Mouse (Mus musculus) liver, adult 2 months (tissue): ENCODE results near the gene Mmp24. TPM values are rescaled to one million over a fixed set of nuclear protein-coding genes. Genes with fewer than 3 reads are reported as not detected.

ENCODE experiments used
- DNase-seq: peaks from one replicate; pipeline ENCODE4 v3.0.0-alpha.2; 2011; ENCODE audit warnings: low read depth, low spot score; ENCODE audit errors: extremely low read depth
- H3K27ac ChIP-seq: fragments of 200-500 bp; replicated peaks from 2 replicates; pipeline ENCODE4 v1.5.1; 2012; ENCODE audit warnings: low read depth, mild to moderate bottlenecking, control low read depth, inconsistent platforms, low read length; ENCODE audit not compliant: insufficient read depth
- H3K27me3 ChIP-seq: fragments of 200-500 bp; 2 replicates; pipeline ENCODE4 v1.6.1; 2012; ENCODE audit warnings: mild to moderate bottlenecking, moderate library complexity, low read length, inconsistent platforms; ENCODE audit not compliant: control insufficient read depth, insufficient read depth
- H3K36me3 ChIP-seq: fragments of 200-500 bp; 2 replicates; pipeline ENCODE4 v1.6.1; 2012; ENCODE audit warnings: low read length, inconsistent platforms; ENCODE audit not compliant: control insufficient read depth, insufficient read depth
- H3K4me1 ChIP-seq: fragments of 200-500 bp; 2 replicates; pipeline ENCODE4 v1.6.1; 2011; ENCODE audit warnings: low read length; ENCODE audit not compliant: control insufficient read depth, insufficient read depth
- H3K4me3 ChIP-seq: fragments of 200-500 bp; 2 replicates; pipeline ENCODE4 v1.5.1; 2011; ENCODE audit warnings: low read depth, mild to moderate bottlenecking, control low read depth, low read length, moderate library complexity; ENCODE audit not compliant: insufficient read depth
- H3K79me2 ChIP-seq: fragments of 200-500 bp; 2 replicates; pipeline ENCODE4 v1.6.1; 2012; ENCODE audit warnings: inconsistent platforms, mild to moderate bottlenecking, low read length, moderate library complexity; ENCODE audit not compliant: control insufficient read depth, insufficient read depth
- H3K9ac ChIP-seq: fragments of 200-500 bp; 2 replicates; pipeline ENCODE4 v1.6.1; 2012; ENCODE audit warnings: low read depth, mild to moderate bottlenecking, control low read depth, inconsistent platforms, low read length
- CTCF ChIP-seq: fragments of 200-500 bp; IDR thresholded peaks from 2 replicates; pipeline ENCODE4 v1.5.1; 2011; ENCODE audit warnings: low read depth, low read length, control low read depth
- POLR2A ChIP-seq: fragments of 200-500 bp; IDR thresholded peaks from 2 replicates; pipeline ENCODE4 v1.6.1; 2011; ENCODE audit warnings: low read length, control low read depth; ENCODE audit not compliant: insufficient read depth; ENCODE audit errors: extremely low read depth
- WGBS: fragments of 180-500 bp; shearing (Covaris S2); methylation state at CpG from one replicate; pipeline ENCODE4 v1.1.7; 2018; 5-methylcytosine and 5-hydroxymethylcytosine counted together
- polyA plus RNA-seq: library from polyadenylated mRNA; depleted of rRNA; stranded (reverse); fragments of >200 nt; gene quantifications from 2 replicates; pipeline ENCODE4 v1.2.3, GENCODE M21; 2012; rRNA removed
- total RNA-seq: library from RNA; depleted of rRNA; stranded (reverse); fragments of >200 nt; gene quantifications from 2 replicates; pipeline ENCODE4 v1.2.3, GENCODE M21; 2014; rRNA removed

The Mmp24 gene
- total and polyA plus RNA-seq, 2 experiments, result 0.05 TPM; not detected in 1

DNA sequence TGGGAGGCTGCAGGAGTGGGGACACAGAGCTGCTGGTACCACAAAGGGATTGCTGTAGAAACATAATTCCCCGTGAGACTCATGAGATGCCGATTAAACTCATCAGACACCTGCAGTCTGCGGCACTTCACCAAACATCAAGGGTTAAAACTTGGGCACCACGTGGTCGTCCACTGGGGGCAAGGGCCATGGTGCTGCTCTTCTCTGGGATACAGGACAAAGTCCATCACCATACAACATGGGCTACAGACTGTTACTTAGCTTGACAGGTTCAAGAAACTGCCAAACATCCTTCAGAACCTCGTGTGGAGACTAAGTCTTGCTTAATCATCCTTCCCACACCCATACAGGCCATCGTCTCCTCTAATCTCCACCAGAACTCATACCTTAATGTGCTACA, 85.0 kb downstream of the Mmp24 start:
- Histone ChIP-seq H3K9ac (no peak overlapping the region), H3K27me3 (no peaks in the 10 kb centered on the region), H3K4me1 (no peaks in the 10 kb centered on the region), H3K79me2 (no peaks in the 10 kb centered on the region), H3K4me3 (no peak overlapping the region), H3K36me3 (peaks cover 7% of the 10 kb centered on the region; the same call in 1 of the 2 replicates), H3K27ac (no peak overlapping the region)
- 63% methylated on average over 7 of the region's 7 CpGs for WGBS
- DNase-seq, result peak; percentile 16
- TF ChIP-seq CTCF, result no peak
- TF ChIP-seq POLR2A, result no peak

DNA sequence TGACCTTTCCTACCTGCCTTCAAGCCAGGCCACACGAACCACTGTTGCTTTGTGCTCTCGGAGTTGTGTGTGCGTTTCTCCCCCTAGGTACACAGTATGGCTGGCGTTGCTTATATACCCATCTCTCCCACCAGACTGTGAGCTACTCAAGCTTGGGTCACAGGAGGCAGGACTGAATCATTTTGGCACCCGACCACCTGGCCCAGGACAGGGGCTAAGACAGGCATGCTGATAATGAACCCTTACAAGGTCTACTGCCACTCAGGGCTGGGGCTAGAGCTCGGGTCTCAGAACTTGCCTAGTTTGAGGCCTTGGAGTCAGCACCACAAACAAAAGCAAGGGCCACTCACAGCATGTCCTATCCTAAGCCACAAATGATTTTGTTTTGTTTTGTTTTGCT, 86.4 kb downstream of the Mmp24 start:
- no peak for TF ChIP-seq CTCF
- no peak for TF ChIP-seq POLR2A
- 95% methylated on average over 6 of the region's 6 CpGs for WGBS
- Histone ChIP-seq H3K27me3 (no peaks in the 10 kb centered on the region), H3K9ac (no peak overlapping the region), H3K27ac (no peak overlapping the region), H3K4me1 (no peaks in the 10 kb centered on the region), H3K79me2 (no peaks in the 10 kb centered on the region), H3K36me3 (peaks cover 4% of the 10 kb centered on the region; the same call in 1 of the 2 replicates), H3K4me3 (no peak overlapping the region)
- no peak for DNase-seq

DNA sequence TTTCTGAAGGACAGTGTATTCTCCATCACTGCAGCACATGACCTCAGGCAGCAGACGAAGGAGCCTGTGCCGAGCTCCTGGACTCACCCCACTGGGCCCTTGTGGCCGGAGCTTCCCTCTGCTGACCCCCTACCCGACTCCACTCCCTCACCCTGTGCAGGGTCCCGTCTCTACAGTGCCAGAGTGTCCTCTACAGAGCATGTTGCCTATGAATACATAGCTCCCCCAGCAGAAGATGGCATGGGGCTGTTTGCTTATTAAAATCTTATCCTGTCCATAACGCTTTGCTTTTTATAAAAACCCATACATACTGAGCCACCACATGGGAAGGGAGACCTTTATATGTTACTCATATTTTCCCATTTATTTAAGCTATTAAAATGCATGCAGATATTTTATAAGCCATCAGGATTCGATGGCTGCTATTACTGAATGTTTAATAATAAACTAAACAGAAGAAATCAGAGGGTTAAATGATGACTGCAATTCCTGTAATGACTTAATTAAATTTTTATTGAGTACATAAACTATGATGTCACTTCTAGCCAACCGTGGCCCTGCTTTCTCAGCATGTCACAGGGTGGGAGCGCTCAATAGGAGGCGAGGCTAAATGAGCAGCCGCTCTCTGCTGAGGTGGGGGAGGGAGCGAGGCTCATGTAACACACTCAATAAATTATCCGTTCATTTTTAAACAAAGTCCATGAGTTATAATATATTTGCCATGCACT, 87.6 kb downstream of the Mmp24 start:
- no peaks in the 10 kb centered on the region for H3K4me1 ChIP-seq
- no peaks in the 10 kb centered on the region for H3K79me2 ChIP-seq
- H3K27me3 ChIP-seq, result no peaks in the 10 kb centered on the region
- H3K27ac ChIP-seq, result no peak overlapping the region
- TF ChIP-seq CTCF (no peak), POLR2A (no peak)
- WGBS, result 94% methylated on average over 13 of the region's 13 CpGs
- no peaks in the 10 kb centered on the region for H3K36me3 ChIP-seq
- no peak for DNase-seq
- no peak overlapping the region for H3K4me3 ChIP-seq
- H3K9ac ChIP-seq, result no peak overlapping the region

DNA sequence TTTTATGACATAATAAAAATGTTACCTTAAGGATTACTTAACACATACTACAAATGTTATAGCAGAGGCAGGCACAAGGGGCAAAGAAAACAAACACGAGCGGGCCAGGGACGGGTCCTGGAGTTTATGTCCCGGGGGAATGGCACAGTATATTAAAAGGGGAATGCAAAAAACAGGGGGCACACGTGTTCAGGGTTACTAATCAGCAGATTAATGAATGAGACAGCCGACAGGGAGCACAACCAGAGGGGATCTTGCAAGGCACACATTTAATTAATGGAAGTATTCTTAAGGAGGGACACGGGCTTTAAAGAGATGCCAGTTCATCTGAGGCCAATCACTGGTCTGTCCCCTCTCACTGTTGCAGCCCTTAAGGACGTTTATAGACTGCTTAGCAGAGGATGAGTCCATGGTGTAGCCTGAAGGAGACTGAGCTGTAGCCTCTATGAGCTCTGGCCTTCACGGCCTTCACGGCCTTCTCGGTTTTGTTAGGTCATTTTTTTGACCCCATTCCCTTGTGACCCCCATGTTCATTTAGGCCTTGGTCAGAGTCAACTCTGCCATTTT, 88.2 kb downstream of the Mmp24 start:
- TF ChIP-seq POLR2A, result no peak
- TF ChIP-seq CTCF, result no peak
- Histone ChIP-seq H3K9ac (no peak overlapping the region), H3K4me3 (no peak overlapping the region), H3K27ac (no peak overlapping the region), H3K4me1 (no peaks in the 10 kb centered on the region), H3K79me2 (no peaks in the 10 kb centered on the region), H3K27me3 (no peaks in the 10 kb centered on the region), H3K36me3 (no peaks in the 10 kb centered on the region)
- WGBS, result 88% methylated on average over 11 of the region's 11 CpGs
- no peak for DNase-seq

Other genes starting within 250 kb of the Mmp24 start
- gene Gss, start 182.5 kb upstream of the Mmp24 start, total RNA-seq, result 69.4 and 112 TPM in 2 replicates
- 113 and 134 TPM in 2 replicates for gene Gss, start 182.5 kb upstream of the Mmp24 start, polyA plus RNA-seq
- not detected in 2 replicates for gene Myh7b, start 164.1 kb upstream of the Mmp24 start, total RNA-seq
- not detected in 2 replicates for gene Myh7b, start 164.1 kb upstream of the Mmp24 start, polyA plus RNA-seq
- gene Trpc4ap, start 83.0 kb upstream of the Mmp24 start, total RNA-seq, result 53.4 and 65.6 TPM in 2 replicates
- gene Trpc4ap, start 83.0 kb upstream of the Mmp24 start, polyA plus RNA-seq, result 101 and 114 TPM in 2 replicates
- gene Edem2, start 45.9 kb upstream of the Mmp24 start, total RNA-seq, result 45.8 and 53.1 TPM in 2 replicates
- 64.1 and 71.6 TPM in 2 replicates for gene Edem2, start 45.9 kb upstream of the Mmp24 start, polyA plus RNA-seq
- gene Gm17581, start 39.5 kb upstream of the Mmp24 start, total RNA-seq, result not detected in 2 replicates
- gene Gm17581, start 39.5 kb upstream of the Mmp24 start, polyA plus RNA-seq, result not detected in 2 replicates
- 0.46 and 0.47 TPM in 2 replicates for gene Procr, start 24.2 kb upstream of the Mmp24 start, total RNA-seq
- 0.65 and 0.73 TPM in 2 replicates for gene Procr, start 24.2 kb upstream of the Mmp24 start, polyA plus RNA-seq
- 5.0 and 5.5 TPM in 2 replicates for gene BC029722, start 44.1 kb downstream of the Mmp24 start, total RNA-seq
- gene BC029722, start 44.1 kb downstream of the Mmp24 start, polyA plus RNA-seq, result 23.7 and 26.9 TPM in 2 replicates
- gene Eif6, start 51.6 kb downstream of the Mmp24 start, total RNA-seq, result 41.0 and 49.0 TPM in 2 replicates
- gene Eif6, start 51.6 kb downstream of the Mmp24 start, polyA plus RNA-seq, result 80.2 and 84.4 TPM in 2 replicates
- gene Fam83c, start 59.5 kb downstream of the Mmp24 start, total RNA-seq, result not detected in 2 replicates
- not detected in 2 replicates for gene Fam83c, start 59.5 kb downstream of the Mmp24 start, polyA plus RNA-seq
- gene Uqcc1, start 155.0 kb downstream of the Mmp24 start, total RNA-seq, result 61.3 and 65.9 TPM in 2 replicates
- 31.2 and 34.4 TPM in 2 replicates for gene Uqcc1, start 155.0 kb downstream of the Mmp24 start, polyA plus RNA-seq
- not detected in 2 replicates for gene Gm15557, start 165.4 kb downstream of the Mmp24 start, total RNA-seq
- gene Gm15557, start 165.4 kb downstream of the Mmp24 start, polyA plus RNA-seq, result not detected in 2 replicates
- not detected in 2 replicates for gene Gdf5, start 170.0 kb downstream of the Mmp24 start, total RNA-seq
- gene Gdf5, start 170.0 kb downstream of the Mmp24 start, polyA plus RNA-seq, result not detected in 2 replicates
- gene Cep250, start 181.1 kb downstream of the Mmp24 start, total RNA-seq, result 2.3 and 3.3 TPM in 2 replicates
- gene Cep250, start 181.1 kb downstream of the Mmp24 start, polyA plus RNA-seq, result 1.7 and 2.5 TPM in 2 replicates
- gene 6430550D23Rik, start 232.6 kb downstream of the Mmp24 start, total RNA-seq, result 2.5 and 3.9 TPM in 2 replicates
- gene 6430550D23Rik, start 232.6 kb downstream of the Mmp24 start, polyA plus RNA-seq, result 2.2 and 3.5 TPM in 2 replicates
- gene Ergic3, start 232.7 kb downstream of the Mmp24 start, total RNA-seq, result 59.2 and 71.9 TPM in 2 replicates
- 168 and 185 TPM in 2 replicates for gene Ergic3, start 232.7 kb downstream of the Mmp24 start, polyA plus RNA-seq